10 mouse cellular contexts compared by ENCODE assay signal in genomic region chr5:143288378-143288911, GRCm38 (mm10). TPM values are rescaled to one million over a fixed set of nuclear protein-coding genes. Genes with fewer than 3 reads are reported as not detected.
DNase-seq lines count a peak whose midpoint lies in the region; ATAC-seq lines count a peak whose summit lies in the region.
"Had no signal": no experiment of that assay in that cellular context is flagged by ENCODE, and none has a peak within 500 bp of the region (broad histone marks: within the 10 kb centered on the region; RNA-seq: fewer than 3 reads in every experiment).

No protein-coding gene starts in this region.

- DNase-seq in heart, postnatal 10 days: no peak
- no peak for DNase-seq in midbrain, embryonic 14.5 days
- DNase-seq in MN1 (ENCODE audit: low spot score): no peak
- DNase-seq in urinary bladder, postnatal 14 days (ENCODE audit: low spot score): no peak
- no peak for DNase-seq in yolk sac, embryonic 10.5 days (ENCODE audit: low spot score)
- DNase-seq: gastrocnemius, postnatal 10 days; left cerebral cortex, postnatal 4 days had no signal

- H3K4me3 ChIP-seq in heart, embryonic 15.5 days: peak overlapping the region; percentile 42
- peak overlapping the region; percentile 24 for H3K4me3 ChIP-seq in embryonic facial prominence, embryonic 12.5 days
- peak overlapping the region; percentile 43 for H3K4me3 ChIP-seq in intestine, embryonic 16.5 days (ENCODE audit: low read length)
- H3K4me3 ChIP-seq in midbrain, embryonic 14.5 days (replicated peaks; ENCODE audit: low read depth, low read length): peak overlapping the region; percentile 18; the same call in 1 of the 2 replicates

- peaks cover 20% of the 10 kb centered on the region for H3K4me1 ChIP-seq in heart, embryonic 15.5 days (replicated peaks)
- peaks cover 25% of the 10 kb centered on the region for H3K4me1 ChIP-seq in embryonic facial prominence, embryonic 12.5 days
- peaks cover 17% of the 10 kb centered on the region for H3K4me1 ChIP-seq in intestine, embryonic 16.5 days (ENCODE audit: control insufficient read depth, insufficient read depth, low read length)
- H3K4me1 ChIP-seq in midbrain, embryonic 14.5 days (ENCODE audit: control insufficient read depth, insufficient read depth, low read length): 0 out of 2 replicates have a peak, but pooled peaks cover 6% of the 10 kb centered on the region

- H3K9me3 ChIP-seq in heart, embryonic 15.5 days (replicated peaks): no peaks in the 10 kb centered on the region
- no peaks in the 10 kb centered on the region for H3K9me3 ChIP-seq in embryonic facial prominence, embryonic 12.5 days
- H3K9me3 ChIP-seq in intestine, embryonic 16.5 days (ENCODE audit: control insufficient read depth, low read length): no peaks in the 10 kb centered on the region
- no peaks in the 10 kb centered on the region for H3K9me3 ChIP-seq in midbrain, embryonic 14.5 days (ENCODE audit: control insufficient read depth, low read length)

- intact Hi-C loops in heart, postnatal 10 days (cut with DNase I): no loop called here

- H3K36me3 ChIP-seq in heart, embryonic 15.5 days: no peaks in the 10 kb centered on the region
- H3K36me3 ChIP-seq in embryonic facial prominence, embryonic 12.5 days: 0 out of 2 replicates have a peak, but pooled peaks cover 3% of the 10 kb centered on the region
- no peaks in the 10 kb centered on the region for H3K36me3 ChIP-seq in intestine, embryonic 16.5 days (ENCODE audit: control insufficient read depth, insufficient read depth, low read length)
- 0 out of 2 replicates have a peak, but pooled peaks cover 4% of the 10 kb centered on the region for H3K36me3 ChIP-seq in midbrain, embryonic 14.5 days (ENCODE audit: control insufficient read depth, insufficient read depth, low read length)

- 13% methylated on average over 9 of the region's 9 CpGs for WGBS in heart, embryonic 15.5 days
- 8% methylated on average over 9 of the region's 9 CpGs for WGBS in embryonic facial prominence, embryonic 12.5 days
- WGBS in intestine, embryonic 16.5 days: 17% methylated on average over 9 of the region's 9 CpGs
- WGBS in midbrain, embryonic 14.5 days: 13% methylated on average over 9 of the region's 9 CpGs

- H3K27ac ChIP-seq in heart, embryonic 15.5 days: no peak overlapping the region
- H3K27ac ChIP-seq in embryonic facial prominence, embryonic 12.5 days: no peak overlapping the region
- H3K27ac ChIP-seq in intestine, embryonic 16.5 days (ENCODE audit: low read length): no peak overlapping the region
- H3K27ac ChIP-seq in midbrain, embryonic 14.5 days (replicated peaks; ENCODE audit: low read depth, low read length): no peak overlapping the region

- H3K27me3 ChIP-seq in heart, embryonic 15.5 days: peaks cover 96% of the 10 kb centered on the region
- H3K27me3 ChIP-seq in embryonic facial prominence, embryonic 12.5 days: peaks cover 86% of the 10 kb centered on the region
- peaks cover 60% of the 10 kb centered on the region for H3K27me3 ChIP-seq in intestine, embryonic 16.5 days (replicated peaks; ENCODE audit: control insufficient read depth, insufficient read depth, low read length)
- H3K27me3 ChIP-seq in midbrain, embryonic 14.5 days (ENCODE audit: control insufficient read depth, insufficient read depth, low read length): peaks cover 64% of the 10 kb centered on the region

- H3K9ac ChIP-seq in heart, embryonic 15.5 days: no peak overlapping the region
- H3K9ac ChIP-seq in embryonic facial prominence, embryonic 12.5 days: peak overlapping the region; percentile 25; the same call in 1 of the 2 replicates
- H3K9ac ChIP-seq in intestine, embryonic 16.5 days (ENCODE audit: low read depth, low read length): peak overlapping the region; percentile 45
- peak overlapping the region; percentile 16; the same call in 1 of the 2 replicates for H3K9ac ChIP-seq in midbrain, embryonic 14.5 days (replicated peaks; ENCODE audit: low read length)

- H3K4me2 ChIP-seq in heart, embryonic 15.5 days: peak overlapping the region; percentile 69
- peak overlapping the region; percentile 45 for H3K4me2 ChIP-seq in embryonic facial prominence, embryonic 12.5 days (replicated peaks)
- H3K4me2 ChIP-seq in intestine, embryonic 16.5 days (ENCODE audit: low read depth, low read length): peak overlapping the region; percentile 56
- peak overlapping the region; percentile 41 for H3K4me2 ChIP-seq in midbrain, embryonic 14.5 days (ENCODE audit: low read length)

- ATAC-seq in heart, embryonic 15.5 days (replicated peaks; ENCODE audit: insufficient number of reproducible peaks, insufficient read depth, low FRiP score, low read depth): no peak
- ATAC-seq in embryonic facial prominence, embryonic 12.5 days (ENCODE audit: insufficient number of reproducible peaks, insufficient read depth, low FRiP score, low TSS enrichment): no peak
- ATAC-seq in intestine, embryonic 16.5 days: no peak
- no peak for ATAC-seq in midbrain, embryonic 14.5 days (ENCODE audit: low FRiP score, low TSS enrichment)

RNA-seq across cellular contexts. Expression of gene Zfp853, which starts 5.0 kb away (rescaled TPM):
- not detected in 2 replicates for polyA plus RNA-seq in heart, embryonic 15.5 days (2015; fragmentation: Nextera tagmentation; extraction: Ambion mirVana)
- under 1 TPM; 0.50 to 0.86 TPM for total RNA-seq in heart, postnatal 10 days (2021)
- polyA plus RNA-seq in embryonic facial prominence, embryonic 12.5 days (2016; fragmentation: Nextera tagmentation; extraction: Ambion mirVana): 0.06 and 0.12 TPM in 2 replicates
- not detected in 2 replicates for polyA plus RNA-seq in intestine, embryonic 16.5 days (2015; fragmentation: Nextera tagmentation; extraction: Ambion mirVana)
- polyA plus RNA-seq in midbrain, embryonic 14.5 days (2014; fragmentation: Nextera tagmentation; extraction: Ambion mirVana): 0.13 TPM in 1 of 2 replicates, not detected in the other

RNA-seq across cellular contexts. Expression of gene Zfp316, which starts 18.6 kb away (rescaled TPM):
- polyA plus RNA-seq in heart, embryonic 15.5 days (2015; fragmentation: Nextera tagmentation; extraction: Ambion mirVana): 2.2 and 2.8 TPM in 2 replicates
- total RNA-seq in heart, postnatal 10 days (2021): 1 to 10 TPM; 5.0 to 6.3 TPM
- 9.7 and 10.1 TPM in 2 replicates for polyA plus RNA-seq in embryonic facial prominence, embryonic 12.5 days (2016; fragmentation: Nextera tagmentation; extraction: Ambion mirVana)
- polyA plus RNA-seq in intestine, embryonic 16.5 days (2015; fragmentation: Nextera tagmentation; extraction: Ambion mirVana): 0.43 and 0.56 TPM in 2 replicates
- 6.9 and 7.8 TPM in 2 replicates for polyA plus RNA-seq in midbrain, embryonic 14.5 days (2014; fragmentation: Nextera tagmentation; extraction: Ambion mirVana)

RNA-seq across cellular contexts. Expression of gene E130309D02Rik, which starts 26.7 kb away (rescaled TPM):
- polyA plus RNA-seq in heart, embryonic 15.5 days (2015; fragmentation: Nextera tagmentation; extraction: Ambion mirVana): 18.7 and 25.7 TPM in 2 replicates
- 10 to 100 TPM; 19.2 to 20.0 TPM for total RNA-seq in heart, postnatal 10 days (2021)
- polyA plus RNA-seq in embryonic facial prominence, embryonic 12.5 days (2016; fragmentation: Nextera tagmentation; extraction: Ambion mirVana): 49.5 and 51.2 TPM in 2 replicates
- polyA plus RNA-seq in intestine, embryonic 16.5 days (2015; fragmentation: Nextera tagmentation; extraction: Ambion mirVana): 28.9 and 30.0 TPM in 2 replicates
- polyA plus RNA-seq in midbrain, embryonic 14.5 days (2014; fragmentation: Nextera tagmentation; extraction: Ambion mirVana): 30.0 and 30.8 TPM in 2 replicates

RNA-seq across cellular contexts. Expression of gene Zdhhc4, which starts 40.6 kb away (rescaled TPM):
- polyA plus RNA-seq in heart, embryonic 15.5 days (2015; fragmentation: Nextera tagmentation; extraction: Ambion mirVana): 49.8 and 56.0 TPM in 2 replicates
- 10 to 100 TPM; 34.6 to 39.7 TPM for total RNA-seq in heart, postnatal 10 days (2021)
- polyA plus RNA-seq in embryonic facial prominence, embryonic 12.5 days (2016; fragmentation: Nextera tagmentation; extraction: Ambion mirVana): 85.6 and 85.8 TPM in 2 replicates
- 61.6 and 66.0 TPM in 2 replicates for polyA plus RNA-seq in intestine, embryonic 16.5 days (2015; fragmentation: Nextera tagmentation; extraction: Ambion mirVana)
- 75.1 and 84.3 TPM in 2 replicates for polyA plus RNA-seq in midbrain, embryonic 14.5 days (2014; fragmentation: Nextera tagmentation; extraction: Ambion mirVana)

RNA-seq across cellular contexts. Expression of gene Zfp12, which starts 53.5 kb away (rescaled TPM):
- polyA plus RNA-seq in heart, embryonic 15.5 days (2015; fragmentation: Nextera tagmentation; extraction: Ambion mirVana): 6.1 and 8.8 TPM in 2 replicates
- 10 to 100 TPM in 1 of 2 experiments, 1 to 10 TPM in 1; 9.6 to 12.4 TPM for total RNA-seq in heart, postnatal 10 days (2021)
- 26.6 and 27.2 TPM in 2 replicates for polyA plus RNA-seq in embryonic facial prominence, embryonic 12.5 days (2016; fragmentation: Nextera tagmentation; extraction: Ambion mirVana)
- 7.4 and 8.0 TPM in 2 replicates for polyA plus RNA-seq in intestine, embryonic 16.5 days (2015; fragmentation: Nextera tagmentation; extraction: Ambion mirVana)
- 20.4 and 25.2 TPM in 2 replicates for polyA plus RNA-seq in midbrain, embryonic 14.5 days (2014; fragmentation: Nextera tagmentation; extraction: Ambion mirVana)
